Mouse (Mus musculus) liver, adult 2 months (tissue): ENCODE data around the gene Schip1.

Experiments used
- CTCF ChIP-seq: fragments of 200-500 bp; IDR thresholded peaks from 2 replicates; pipeline ENCODE4 v1.5.1; 2011; ENCODE audit warnings: low read depth, low read length, control low read depth
- POLR2A ChIP-seq: fragments of 200-500 bp; IDR thresholded peaks from 2 replicates; pipeline ENCODE4 v1.6.1; 2011; ENCODE audit warnings: low read length, control low read depth; ENCODE audit not compliant: insufficient read depth; ENCODE audit errors: extremely low read depth

GRCm38 (mm10) chr3:68527182-68527581 is 462.6 kb downstream of the Schip1 start:
- TF ChIP-seq CTCF: no peak
- TF ChIP-seq POLR2A: no peak
